Mouse (Mus musculus) liver, embryonic 14.5 days (tissue): ENCODE data around the gene Gm20683.

ENCODE experiments used
- CTCF ChIP-seq: IDR thresholded peaks from 2 replicates; pipeline ENCODE4 v1.5.1; 2016; ENCODE audit warnings: antibody characterized with exemption, low read depth, control low read depth
- EP300 ChIP-seq: IDR thresholded peaks from 2 replicates; pipeline ENCODE4 v1.6.1; 2016; ENCODE audit warnings: antibody characterized with exemption, low read depth

GRCm38 (mm10) chr17:25791320-25791842 is 50.2 kb downstream of the Gm20683 start:
- TF ChIP-seq EP300: no peak
- TF ChIP-seq CTCF: peak; percentile 18; the same call in 1 of the 2 replicates
